Mouse (Mus musculus): ENCODE data around the gene Marc2. TPM values are rescaled to one million over a fixed set of nuclear protein-coding genes. Genes with fewer than 3 reads are reported as not detected.

Marc2 gene
- polyA plus RNA-seq, 1 experiment from 2014 or later, result 137 TPM

DNA sequence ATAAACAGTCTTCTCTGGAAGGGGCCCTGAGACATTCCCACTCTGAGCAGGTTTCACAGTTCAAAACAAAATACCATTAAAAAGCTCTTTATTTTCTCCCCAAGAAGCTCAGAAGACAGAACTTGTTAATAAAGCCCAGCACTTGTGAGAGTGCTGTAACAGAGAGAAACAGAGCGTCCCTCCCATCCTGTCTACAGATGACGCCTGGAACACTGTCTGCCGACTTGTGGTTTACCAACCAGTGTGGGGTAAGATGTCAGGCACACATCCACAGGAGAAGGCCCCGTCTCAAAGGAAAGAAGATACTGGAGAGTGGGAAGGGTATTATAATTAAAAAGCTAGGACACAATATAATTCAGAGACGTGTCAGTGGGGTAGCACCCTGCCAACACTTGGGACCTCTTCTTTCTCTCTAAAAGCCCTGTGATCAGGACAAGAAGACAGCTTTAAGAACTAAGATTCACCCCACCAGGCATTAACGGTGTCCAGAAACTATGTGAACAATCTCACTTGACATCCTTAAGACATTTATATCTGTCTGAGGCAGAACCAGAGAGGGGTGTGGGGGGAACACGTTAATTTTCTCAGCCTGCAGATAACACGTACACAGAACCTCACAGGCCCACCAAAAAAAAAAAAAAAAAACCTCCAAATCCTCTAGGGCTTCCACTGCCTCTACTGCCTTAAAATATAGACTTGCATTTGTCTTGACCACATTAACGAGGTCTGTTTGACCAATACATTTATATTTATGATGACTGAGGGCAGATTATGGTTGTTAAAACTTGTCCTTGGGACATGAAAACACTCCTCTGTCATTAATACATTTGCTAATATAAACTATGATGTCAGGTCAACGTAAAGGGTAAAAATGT is 64.7 kb downstream of the Marc2 start:
- Histone ChIP-seq H3K4me1 (ENCODE audit: control insufficient read depth, insufficient read depth, low read length) (no peaks in the 10 kb centered on the region), H3K4me3 (ENCODE audit: low read length) (no peak overlapping the region), H3K9me3 (replicated peaks; ENCODE audit: control insufficient read depth, low read length) (no peaks in the 10 kb centered on the region), H3K4me2 (ENCODE audit: low read depth, low read length) (no peak overlapping the region), H3K27me3 (ENCODE audit: control insufficient read depth, insufficient read depth, low read length) (no peaks in the 10 kb centered on the region), H3K27ac (ENCODE audit: low read length) (no peak overlapping the region), H3K36me3 (ENCODE audit: control insufficient read depth, insufficient read depth) (no peaks in the 10 kb centered on the region), H3K9ac (ENCODE audit: low read length) (no peak overlapping the region)
- no peak for ATAC-seq (replicated peaks; ENCODE audit: extremely low read depth, insufficient read depth, low FRiP score)
- WGBS, result 58% methylated on average over 10 of the region's 10 CpGs

DNA sequence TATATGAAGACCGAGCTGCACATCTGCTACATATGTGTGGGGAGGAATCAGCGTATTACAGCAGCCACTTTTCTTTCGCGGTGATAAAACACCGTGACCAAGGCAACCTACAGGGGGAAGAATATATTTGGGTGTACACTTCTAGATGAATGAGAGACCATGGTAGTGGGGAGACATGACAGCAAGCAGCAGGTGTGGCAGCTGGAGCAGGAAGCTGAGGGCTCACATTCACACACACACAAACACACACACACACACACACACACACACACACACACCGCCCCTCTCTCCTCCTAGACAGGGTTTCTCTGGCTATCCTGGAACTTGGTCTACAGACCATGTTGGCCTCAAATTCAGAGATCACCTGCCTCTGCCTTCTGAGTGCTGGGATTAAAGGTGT is 68.1 kb downstream of the Marc2 start:
- Histone ChIP-seq H3K4me3 (ENCODE audit: low read length) (no peak overlapping the region), H3K27me3 (ENCODE audit: control insufficient read depth, insufficient read depth, low read length) (no peaks in the 10 kb centered on the region), H3K36me3 (ENCODE audit: control insufficient read depth, insufficient read depth) (no peaks in the 10 kb centered on the region), H3K9ac (ENCODE audit: low read length) (no peak overlapping the region), H3K27ac (ENCODE audit: low read length) (no peak overlapping the region), H3K9me3 (replicated peaks; ENCODE audit: control insufficient read depth, low read length) (no peaks in the 10 kb centered on the region), H3K4me1 (ENCODE audit: control insufficient read depth, insufficient read depth, low read length) (no peaks in the 10 kb centered on the region), H3K4me2 (ENCODE audit: low read depth, low read length) (no peak overlapping the region)
- WGBS, result 85% methylated on average over 6 of the region's 6 CpGs
- no peak for ATAC-seq (replicated peaks; ENCODE audit: extremely low read depth, insufficient read depth, low FRiP score)

GRCm38 (mm10) chr1:184777061-184777795 is 69.0 kb downstream of the Marc2 start:
- no peaks in the 10 kb centered on the region for H3K4me1 ChIP-seq (ENCODE audit: control insufficient read depth, insufficient read depth, low read length)
- H3K36me3 ChIP-seq (ENCODE audit: control insufficient read depth, insufficient read depth), result no peaks in the 10 kb centered on the region

GRCm38 (mm10) chr1:184775289-184775688 is 71.0 kb downstream of the Marc2 start:
- H3K9ac ChIP-seq (ENCODE audit: low read length), result no peak overlapping the region
- WGBS, result 60% methylated on average over 9 of the region's 9 CpGs
- H3K4me1 ChIP-seq (ENCODE audit: control insufficient read depth, insufficient read depth, low read length), result peaks cover 14% of the 10 kb centered on the region
- no peaks in the 10 kb centered on the region for H3K27me3 ChIP-seq (ENCODE audit: control insufficient read depth, insufficient read depth, low read length)
- H3K9me3 ChIP-seq (replicated peaks; ENCODE audit: control insufficient read depth, low read length), result no peaks in the 10 kb centered on the region
- H3K4me2 ChIP-seq (ENCODE audit: low read depth, low read length), result no peak overlapping the region
- H3K27ac ChIP-seq (ENCODE audit: low read length), result no peak overlapping the region
- no peaks in the 10 kb centered on the region for H3K36me3 ChIP-seq (ENCODE audit: control insufficient read depth, insufficient read depth)
- ATAC-seq (replicated peaks; ENCODE audit: extremely low read depth, insufficient read depth, low FRiP score), result no peak
- H3K4me3 ChIP-seq (ENCODE audit: low read length), result no peak overlapping the region

More at GRCm38 (mm10) chr1:184777061-184777795, 69.0 kb downstream of the Marc2 start:
- no peak for ATAC-seq (replicated peaks; ENCODE audit: extremely low read depth, insufficient read depth, low FRiP score)
- no peaks in the 10 kb centered on the region for H3K9me3 ChIP-seq (replicated peaks; ENCODE audit: control insufficient read depth, low read length)
- no peak overlapping the region for H3K27ac ChIP-seq (ENCODE audit: low read length)
- H3K4me3 ChIP-seq (ENCODE audit: low read length), result no peak overlapping the region
- WGBS, result 31% methylated on average over 22 of the region's 22 CpGs
- H3K27me3 ChIP-seq (ENCODE audit: control insufficient read depth, insufficient read depth, low read length), result no peaks in the 10 kb centered on the region
- H3K9ac ChIP-seq (ENCODE audit: low read length), result no peak overlapping the region
- no peak overlapping the region for H3K4me2 ChIP-seq (ENCODE audit: low read depth, low read length)

GRCm38 (mm10) chr1:184771891-184772249 is 74.4 kb downstream of the Marc2 start:
- Histone ChIP-seq H3K27me3 (ENCODE audit: control insufficient read depth, insufficient read depth, low read length) (no peaks in the 10 kb centered on the region), H3K9ac (ENCODE audit: low read length) (no peak overlapping the region), H3K4me3 (ENCODE audit: low read length) (0 out of 2 replicates have a peak overlapping the region, but pooled peaks have one; percentile 27), H3K9me3 (replicated peaks; ENCODE audit: control insufficient read depth, low read length) (no peaks in the 10 kb centered on the region; the same call in 1 of the 2 replicates), H3K4me1 (ENCODE audit: control insufficient read depth, insufficient read depth, low read length) (peaks cover 14% of the 10 kb centered on the region), H3K4me2 (ENCODE audit: low read depth, low read length) (peak overlapping the region; percentile 62), H3K36me3 (ENCODE audit: control insufficient read depth, insufficient read depth) (no peaks in the 10 kb centered on the region), H3K27ac (ENCODE audit: low read length) (no peak overlapping the region)
- no peak for ATAC-seq (replicated peaks; ENCODE audit: extremely low read depth, insufficient read depth, low FRiP score)
- WGBS, result 9% methylated on average over 9 of the region's 9 CpGs

DNA sequence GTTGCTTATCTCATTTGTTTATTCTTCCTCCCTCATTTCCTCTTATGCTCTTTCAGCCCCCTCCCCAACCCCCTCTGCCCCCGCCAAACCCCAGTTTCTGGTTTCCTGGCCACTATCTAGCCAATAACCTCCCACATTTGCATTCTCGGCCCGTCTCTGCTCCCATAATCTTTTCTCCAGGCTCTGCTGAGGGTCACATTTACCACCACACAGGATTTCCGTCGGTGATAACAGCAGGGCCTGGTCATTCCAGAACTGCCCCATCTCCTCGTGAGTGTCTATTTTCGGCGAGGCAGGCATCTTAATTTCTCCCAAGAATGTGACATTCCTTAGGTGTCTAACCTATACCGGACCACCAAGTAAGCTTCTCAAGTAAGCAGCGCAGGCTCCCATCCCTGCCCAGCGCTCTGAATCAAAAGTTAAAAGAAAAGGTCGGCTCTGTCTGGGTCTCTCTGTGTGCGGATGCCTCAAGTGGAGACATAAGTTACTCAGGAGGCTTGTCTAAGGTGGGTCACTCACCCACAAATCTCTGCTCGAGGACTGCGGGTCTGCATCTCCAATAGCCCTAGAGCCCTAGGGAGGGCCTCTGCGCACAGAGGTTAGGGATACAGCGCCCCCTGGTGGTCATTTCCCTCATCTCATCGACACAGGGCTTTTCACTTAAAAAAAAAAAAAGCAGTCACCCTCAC is 74.9 kb downstream of the Marc2 start:
- Histone ChIP-seq H3K4me1 (ENCODE audit: control insufficient read depth, insufficient read depth, low read length) (peaks cover 14% of the 10 kb centered on the region), H3K4me2 (ENCODE audit: low read depth, low read length) (peak overlapping the region; percentile 62), H3K9ac (ENCODE audit: low read length) (peak overlapping the region; percentile 49), H3K27ac (ENCODE audit: low read length) (peak overlapping the region; percentile 72), H3K27me3 (ENCODE audit: control insufficient read depth, insufficient read depth, low read length) (no peaks in the 10 kb centered on the region), H3K9me3 (replicated peaks; ENCODE audit: control insufficient read depth, low read length) (no peaks in the 10 kb centered on the region; the same call in 1 of the 2 replicates), H3K4me3 (ENCODE audit: low read length) (peak overlapping the region; percentile 27; the same call in 1 of the 2 replicates), H3K36me3 (ENCODE audit: control insufficient read depth, insufficient read depth) (no peaks in the 10 kb centered on the region)
- peak; percentile 63; the same call in 1 of the 2 replicates for ATAC-seq (replicated peaks; ENCODE audit: extremely low read depth, insufficient read depth, low FRiP score)
- WGBS, result 7% methylated on average over 18 of the region's 18 CpGs

GRCm38 (mm10) chr1:184763866-184764265 is 82.4 kb downstream of the Marc2 start:
- WGBS, result 43% methylated on average over 3 of the region's 3 CpGs
- no peak for ATAC-seq (replicated peaks; ENCODE audit: extremely low read depth, insufficient read depth, low FRiP score)

More at GRCm38 (mm10) chr1:184763866-184764265, 82.4 kb downstream of the Marc2 start:
- Histone ChIP-seq H3K27me3 (ENCODE audit: control insufficient read depth, insufficient read depth, low read length) (no peaks in the 10 kb centered on the region), H3K4me2 (ENCODE audit: low read depth, low read length) (no peak overlapping the region), H3K36me3 (ENCODE audit: control insufficient read depth, insufficient read depth) (no peaks in the 10 kb centered on the region), H3K9ac (ENCODE audit: low read length) (no peak overlapping the region), H3K4me1 (ENCODE audit: control insufficient read depth, insufficient read depth, low read length) (no peaks in the 10 kb centered on the region; the same call in 1 of the 2 replicates), H3K9me3 (replicated peaks; ENCODE audit: control insufficient read depth, low read length) (no peaks in the 10 kb centered on the region), H3K27ac (ENCODE audit: low read length) (no peak overlapping the region), H3K4me3 (ENCODE audit: low read length) (no peak overlapping the region)

All from heart, embryonic 16.5 days (tissue).